Mouse (Mus musculus): ENCODE results near the gene Rbsn.

Rbsn gene

GRCm38 (mm10) chr6:92162724-92163123, 52.0 kb downstream of the Rbsn start:
- no peak for DNase-seq

GRCm38 (mm10) chr6:92158801-92159200, 55.9 kb downstream of the Rbsn start:
- DNase-seq, result no peak

GRCm38 (mm10) chr6:92153774-92154173, 61.0 kb downstream of the Rbsn start:
- DNase-seq, result no peak

GRCm38 (mm10) chr6:92145881-92146280, 68.8 kb downstream of the Rbsn start:
- no peak for DNase-seq

Measured in kidney, adult 9 months (tissue).